Mouse (Mus musculus): Measurements from ENCODE around the gene Gm20388.

DNA sequence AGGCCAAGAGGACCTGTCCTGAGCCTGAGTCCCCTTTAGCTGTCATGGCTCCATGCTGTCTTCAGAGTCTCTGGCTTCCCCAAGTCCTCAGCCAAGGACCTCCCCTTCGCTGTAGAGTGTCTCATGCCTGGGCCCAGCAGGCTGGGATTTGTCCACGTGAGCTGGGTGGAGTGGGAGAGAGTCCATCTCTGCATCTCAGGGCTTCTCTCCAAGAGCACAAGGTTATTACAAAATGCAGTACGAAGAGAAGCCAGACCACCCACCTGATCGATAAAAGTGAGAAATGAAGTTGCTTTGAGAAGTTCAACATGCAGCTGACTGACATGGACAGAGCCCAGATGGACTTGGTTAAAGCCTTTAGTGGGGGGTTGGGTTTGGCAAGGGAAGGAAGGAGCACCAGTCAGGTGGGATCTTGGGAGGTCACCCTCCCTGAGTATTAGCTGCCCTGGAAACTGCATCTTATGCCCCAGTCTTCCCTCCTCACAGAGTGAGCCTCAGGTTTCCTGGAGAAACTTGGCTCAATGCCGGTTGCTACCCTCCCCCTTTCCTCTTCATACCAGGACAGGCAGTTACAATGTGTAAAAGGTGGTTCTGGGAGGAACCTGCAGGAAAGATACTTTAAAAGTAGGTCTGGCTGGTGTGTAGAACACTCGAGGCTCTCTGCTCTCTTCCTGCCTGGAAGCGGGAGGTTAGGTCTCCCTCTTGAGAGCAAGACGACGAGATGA is 2705.7 kb downstream of the Gm20388 start:
- TF ChIP-seq POLR2A (IDR thresholded peaks at IDR 0.05; ENCODE audit: insufficient read depth, low read depth, low read length) (no peak), CTCF (IDR thresholded peaks at IDR 0.05; ENCODE audit: insufficient read depth, low read depth, low read length) (no peak)

All from olfactory bulb, adult 2 months (tissue).